Mouse (Mus musculus) cerebellum, postnatal 10 days (tissue): Measurements from ENCODE around the gene Glyat.

ENCODE experiments used
- DNase-seq, 2 experiments: peaks; one replicate each; pipeline ENCODE4 v3.0.0; 2021; ENCODE audit warnings: mixed read lengths in 2 of 2

The Glyat gene

GRCm38 (mm10) chr19:12685231-12685630 is 52.1 kb downstream of the Glyat start:
- DNase-seq = no peak

GRCm38 (mm10) chr19:12695590-12695989 is 62.5 kb downstream of the Glyat start, which contains the start of gene Keg1:
TSS of gene Keg1 (plus strand) at chr19:12695786.
- no peak for DNase-seq

- DNase-seq = no peak
Observed at GRCm38 (mm10) chr19:12696221-12696620, 63.1 kb downstream of the Glyat start.
